Mouse (Mus musculus) bone marrow macrophage, adult 2 months (primary cell): ENCODE measurements around the gene Tex101.

Experiments
- CTCF ChIP-seq: IDR thresholded peaks from 2 replicates; pipeline ENCODE4 v1.5.1; 2012; ENCODE audit warnings: low read depth, mild to moderate bottlenecking, low read length, moderate library complexity
- POLR2A ChIP-seq: IDR thresholded peaks from 2 replicates; pipeline ENCODE4 v1.6.1; 2012; ENCODE audit warnings: mild to moderate bottlenecking, low read depth, low read length, borderline replicate concordance

DNA sequence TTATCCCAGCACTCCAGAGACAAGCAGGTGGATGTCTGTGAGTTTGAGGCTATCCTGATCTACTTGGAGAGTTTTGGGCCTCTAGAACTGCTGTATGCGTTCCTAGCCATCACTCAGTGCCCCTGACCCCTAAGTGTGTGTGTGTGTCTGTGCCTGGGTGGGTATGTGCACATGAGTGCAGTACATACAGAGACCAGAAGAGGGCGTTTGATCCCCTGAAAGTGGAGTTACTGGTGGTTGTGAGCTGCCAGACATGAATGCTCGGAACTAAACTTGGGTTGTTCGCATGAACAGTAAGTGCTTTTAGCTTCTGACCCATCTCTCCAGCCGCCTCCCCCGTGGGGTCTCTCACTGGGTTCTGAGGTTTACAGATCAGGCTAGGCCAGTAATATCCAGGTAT, 53.5 kb downstream of the Tex101 start:
- TF ChIP-seq POLR2A (no peak), CTCF (no peak)
